Mouse (Mus musculus) neural tube, embryonic 11.5 days (tissue): ENCODE results near the gene Clcn1. TPM values are rescaled to one million over a fixed set of nuclear protein-coding genes. Genes with fewer than 3 reads are reported as not detected.

Source experiments
- ATAC-seq: fragments of 200-750 bp; cut with Nextera tagmentation; 2 replicates; pipeline ENCODE4 v1.8.0; 2017; ENCODE audit warnings: moderate number of reproducible peaks, mild to moderate bottlenecking, moderate TSS enrichment, moderate library complexity; ENCODE audit not compliant: insufficient read depth, low FRiP score, low TSS enrichment
- DNase-seq: peaks from one replicate; pipeline ENCODE4 v3.0.0-alpha.2; 2015; ENCODE audit warnings: low spot score
- H3K27ac ChIP-seq: fragments of 300-500 bp; sonication (generic); 2 replicates; pipeline ENCODE4 v1.5.1; 2014; ENCODE audit warnings: low read depth, mild to moderate bottlenecking, low read length
- H3K27me3 ChIP-seq: fragments of 300-500 bp; sonication (generic); 2 replicates; pipeline ENCODE4 v1.6.1; 2014; ENCODE audit warnings: mild to moderate bottlenecking, low read length, mixed read lengths; ENCODE audit not compliant: control insufficient read depth, insufficient read depth
- H3K36me3 ChIP-seq: fragments of 300-500 bp; sonication (generic); 2 replicates; pipeline ENCODE4 v1.6.1; 2014; ENCODE audit warnings: mild to moderate bottlenecking, low read length, moderate library complexity, mixed read lengths; ENCODE audit not compliant: control insufficient read depth, insufficient read depth
- H3K4me1 ChIP-seq: fragments of 300-500 bp; sonication (generic); 2 replicates; pipeline ENCODE4 v1.6.1; 2014; ENCODE audit warnings: low read length, mixed read lengths; ENCODE audit not compliant: control insufficient read depth, insufficient read depth
- H3K4me2 ChIP-seq: fragments of 300-500 bp; sonication (generic); 2 replicates; pipeline ENCODE4 v1.6.1; 2014; ENCODE audit warnings: low read depth, mild to moderate bottlenecking, moderate library complexity
- H3K4me3 ChIP-seq: fragments of 300-500 bp; sonication (generic); 2 replicates; pipeline ENCODE4 v1.5.1; 2014; ENCODE audit warnings: low read depth, low read length
- H3K9ac ChIP-seq: fragments of 300-500 bp; sonication (generic); 2 replicates; pipeline ENCODE4 v1.6.1; 2014; ENCODE audit warnings: mild to moderate bottlenecking, low read length
- H3K9me3 ChIP-seq: fragments of 300-500 bp; sonication (generic); 2 replicates; pipeline ENCODE4 v1.6.1; 2016; ENCODE audit warnings: low read length; ENCODE audit not compliant: control insufficient read depth
- WGBS: fragments of 180-500 bp; shearing (Covaris S2); extraction: QIAGEN DNeasy Blood & Tissue Kit; methylation state at CpG from one replicate; pipeline ENCODE4 v1.1.7; 2014; 5-methylcytosine and 5-hydroxymethylcytosine counted together
- polyA plus RNA-seq: library from polyadenylated mRNA; unstranded; fragments of >200 nt; fragmentation: Nextera tagmentation; extraction: Ambion mirVana; gene quantifications from 2 replicates; pipeline ENCODE4 v1.2.1, GENCODE M21; 2014

The Clcn1 gene
- polyA plus RNA-seq: 0.92 and 1.7 TPM in 2 replicates

GRCm38 (mm10) chr6:42286448-42286847 is at the start of gene Clcn1:
TSS of gene Clcn1 (plus strand) at chr6:42286685.
- Histone ChIP-seq H3K27ac (no peak within 1 kb of the TSS), H3K4me1 (no peaks in the 10 kb centered on the region), H3K36me3 (peaks cover 2% of the 10 kb centered on the region; the same call in 1 of the 2 replicates), H3K9me3 (no peaks in the 10 kb centered on the region), H3K4me2 (no peak within 1 kb of the TSS), H3K9ac (no peak within 1 kb of the TSS), H3K27me3 (no peaks in the 10 kb centered on the region), H3K4me3 (no peak within 1 kb of the TSS)
- ATAC-seq (0 out of 2 replicates have a peak, but pooled peaks have one; percentile 43), DNase-seq (no peak)
- 73% methylated on average over 5 of the region's 5 CpGs for WGBS

- no peaks in the 10 kb centered on the region for H3K4me1 ChIP-seq
- DNase-seq: no peak
- WGBS: 78% methylated on average over 6 of the region's 6 CpGs
Observed at GRCm38 (mm10) chr6:42237276-42237805, 49.1 kb upstream of the Clcn1 start.

DNA sequence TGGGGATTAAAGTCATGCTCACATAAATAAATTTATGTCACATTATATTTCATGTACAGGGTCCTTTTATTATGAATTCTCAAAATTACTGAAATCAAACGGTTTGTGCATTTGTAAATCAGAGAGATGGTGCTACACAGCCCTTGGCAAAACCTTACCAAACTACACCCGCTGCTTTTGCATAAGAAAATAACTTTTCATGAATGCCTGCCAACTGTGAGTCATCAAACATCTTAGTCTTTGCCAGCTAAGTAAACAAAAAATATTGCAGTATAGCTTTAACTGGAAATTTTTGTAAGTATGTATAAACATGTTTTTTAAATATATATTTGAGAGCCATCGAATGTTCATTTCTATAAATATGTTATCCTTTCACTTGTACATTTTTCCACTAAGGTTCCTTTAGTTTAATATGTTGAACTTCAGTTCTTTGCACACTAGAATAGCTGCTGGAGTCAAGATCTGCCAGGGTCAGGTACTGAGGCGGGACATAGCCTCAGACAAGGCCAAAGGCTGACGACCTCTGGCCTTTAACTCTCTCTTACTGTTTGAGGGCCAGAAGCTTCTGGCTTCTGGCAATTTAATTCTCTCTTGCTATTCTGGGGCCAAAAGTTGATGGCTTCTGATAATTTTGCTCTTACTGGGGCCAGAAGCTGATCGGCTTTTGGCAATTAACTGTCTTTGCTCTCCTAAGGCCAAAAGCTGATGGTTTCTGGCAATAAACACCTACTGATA is 45.0 kb upstream of the Clcn1 start:
- Histone ChIP-seq H3K9ac (no peak overlapping the region), H3K4me3 (no peak overlapping the region), H3K27ac (no peak overlapping the region), H3K36me3 (no peaks in the 10 kb centered on the region), H3K4me1 (no peaks in the 10 kb centered on the region), H3K27me3 (no peaks in the 10 kb centered on the region), H3K4me2 (no peak overlapping the region), H3K9me3 (no peaks in the 10 kb centered on the region)
- ATAC-seq (no peak), DNase-seq (no peak)
- WGBS: 82% methylated on average over 6 of the region's 6 CpGs

More at GRCm38 (mm10) chr6:42237276-42237805, 49.1 kb upstream of the Clcn1 start:
- H3K36me3 ChIP-seq: no peaks in the 10 kb centered on the region
- no peak for ATAC-seq
- no peak overlapping the region for H3K9ac ChIP-seq
- no peak overlapping the region for H3K4me3 ChIP-seq
- no peaks in the 10 kb centered on the region for H3K9me3 ChIP-seq
- H3K27ac ChIP-seq: no peak overlapping the region
- H3K4me2 ChIP-seq: no peak overlapping the region
- no peaks in the 10 kb centered on the region for H3K27me3 ChIP-seq

- peak within 1 kb of the TSS; percentile 44; the same call in 1 of the 2 replicates for H3K9ac ChIP-seq
- 4% methylated on average over 28 of the region's 28 CpGs for WGBS
- H3K27ac ChIP-seq: no peak within 1 kb of the TSS
- DNase-seq (peak; percentile 90), ATAC-seq (peak; percentile 99)
- H3K4me1 ChIP-seq: no peaks in the 10 kb centered on the region
- H3K4me3 ChIP-seq: peak within 1 kb of the TSS; percentile 37
- no peaks in the 10 kb centered on the region for H3K27me3 ChIP-seq
- no peaks in the 10 kb centered on the region for H3K36me3 ChIP-seq
- H3K9me3 ChIP-seq: no peaks in the 10 kb centered on the region
- H3K4me2 ChIP-seq: peak within 1 kb of the TSS; percentile 62
Observed at GRCm38 (mm10) chr6:42245711-42246353, 40.7 kb upstream of the Clcn1 start, which contains the start of gene Gstk1. TSS of gene Gstk1 (plus strand) at chr6:42245935.

DNA sequence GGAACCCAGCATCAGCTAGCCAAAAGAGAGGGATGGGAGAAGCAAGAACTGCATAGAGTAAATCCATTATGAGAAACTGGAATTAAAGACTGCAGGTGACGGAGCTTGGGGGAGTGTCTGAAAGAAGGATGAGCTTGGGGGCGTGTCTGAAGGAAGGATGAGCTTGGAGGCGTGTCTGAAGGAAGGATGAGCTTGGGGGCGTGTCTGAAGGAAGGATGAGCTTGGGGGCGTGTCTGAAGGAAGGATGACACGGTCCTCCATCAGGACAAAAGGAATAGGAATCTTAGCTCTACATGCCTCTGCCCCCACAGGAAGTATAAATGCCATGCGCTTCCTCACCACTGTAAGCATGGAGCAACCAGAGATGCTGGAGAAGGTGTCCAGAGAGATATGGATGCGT is 39.3 kb upstream of the Clcn1 start:
- H3K4me3 ChIP-seq: no peak overlapping the region
- no peaks in the 10 kb centered on the region for H3K4me1 ChIP-seq
- no peaks in the 10 kb centered on the region for H3K9me3 ChIP-seq
- ATAC-seq (no peak), DNase-seq (no peak)
- peak overlapping the region; percentile 2; the same call in 1 of the 2 replicates for H3K4me2 ChIP-seq
- WGBS: 7% methylated on average over 8 of the region's 8 CpGs
- no peak overlapping the region for H3K27ac ChIP-seq
- H3K36me3 ChIP-seq: no peaks in the 10 kb centered on the region
- no peak overlapping the region for H3K9ac ChIP-seq
- H3K27me3 ChIP-seq: no peaks in the 10 kb centered on the region

GRCm38 (mm10) chr6:42247981-42248380 is 38.5 kb upstream of the Clcn1 start:
- DNase-seq: no peak
- Histone ChIP-seq H3K27ac (no peak overlapping the region), H3K4me1 (no peaks in the 10 kb centered on the region), H3K9me3 (no peaks in the 10 kb centered on the region), H3K4me2 (no peak overlapping the region), H3K27me3 (no peaks in the 10 kb centered on the region), H3K36me3 (no peaks in the 10 kb centered on the region), H3K9ac (no peak overlapping the region), H3K4me3 (no peak overlapping the region)
- ATAC-seq: no peak
- WGBS: 88% methylated on average over 1 of the region's 1 CpGs

DNA sequence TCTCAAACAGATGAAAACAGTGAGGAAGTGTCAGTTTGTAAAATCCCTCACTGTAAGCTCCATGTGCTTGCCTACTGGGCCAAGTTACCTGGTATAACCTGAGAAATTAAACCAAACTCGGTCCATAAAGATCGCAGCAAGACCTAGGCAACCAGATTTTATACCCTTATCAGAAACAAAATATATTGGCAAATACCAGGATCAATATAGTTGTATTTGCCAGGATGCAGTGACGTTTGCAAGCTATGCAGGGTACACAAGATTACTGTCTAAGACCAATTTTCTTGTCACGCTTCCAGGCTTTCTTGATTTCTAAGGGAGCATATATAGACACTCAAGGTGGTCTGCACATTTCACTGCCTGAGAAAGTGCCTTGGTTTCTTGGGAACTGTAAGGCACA is 34.7 kb upstream of the Clcn1 start:
- Histone ChIP-seq H3K4me1 (no peaks in the 10 kb centered on the region), H3K9me3 (no peaks in the 10 kb centered on the region), H3K9ac (no peak overlapping the region), H3K27ac (no peak overlapping the region), H3K36me3 (no peaks in the 10 kb centered on the region), H3K4me2 (no peak overlapping the region), H3K27me3 (no peaks in the 10 kb centered on the region), H3K4me3 (no peak overlapping the region)
- 84% methylated on average over 4 of the region's 4 CpGs for WGBS
- no peak for DNase-seq
- ATAC-seq: no peak

- Histone ChIP-seq H3K36me3 (no peaks in the 10 kb centered on the region), H3K27ac (no peak overlapping the region), H3K4me1 (no peaks in the 10 kb centered on the region), H3K9me3 (no peaks in the 10 kb centered on the region), H3K9ac (no peak overlapping the region), H3K4me3 (no peak overlapping the region), H3K27me3 (no peaks in the 10 kb centered on the region), H3K4me2 (no peak overlapping the region)
- ATAC-seq (no peak), DNase-seq (no peak)
- 93% methylated on average over 2 of the region's 2 CpGs for WGBS
Observed at GRCm38 (mm10) chr6:42253103-42253502, 33.4 kb upstream of the Clcn1 start.
